Mouse (Mus musculus) right cerebral cortex, postnatal 10 days (tissue): Measurements from ENCODE around the gene Mrpl4.
"Not testable (repeated sequence)": the region's sequence is repeated elsewhere in the genome, so short reads cannot be mapped to it uniquely, and the experiment has no call there.

Experiments used
- DNase-seq, 2 experiments: peaks; one replicate each; pipeline ENCODE4 v3.0.0; 2021; ENCODE audit warnings: low spot score in 2 of 2

Gene Mrpl4

DNA sequence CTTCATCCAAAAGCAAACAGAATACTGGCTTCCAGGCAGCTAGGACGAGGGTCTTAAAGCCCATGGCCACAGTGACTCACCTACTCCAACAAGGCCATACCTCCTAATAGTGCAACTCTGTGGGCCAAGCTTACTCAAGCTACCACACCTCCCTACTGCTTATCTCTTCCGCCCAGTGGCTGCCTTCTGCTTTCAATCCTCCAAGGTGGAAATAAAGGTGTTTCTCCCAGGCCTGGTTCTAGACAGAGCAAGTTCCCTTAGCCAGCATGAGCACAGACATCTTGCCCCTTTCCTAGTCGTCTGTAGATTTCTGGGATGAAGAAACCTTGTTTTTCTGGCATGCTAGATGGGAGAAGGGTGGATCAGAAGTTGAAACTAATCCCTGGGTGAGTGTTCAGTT, 37.2 kb downstream of the Mrpl4 start:
- no peak for DNase-seq

DNA sequence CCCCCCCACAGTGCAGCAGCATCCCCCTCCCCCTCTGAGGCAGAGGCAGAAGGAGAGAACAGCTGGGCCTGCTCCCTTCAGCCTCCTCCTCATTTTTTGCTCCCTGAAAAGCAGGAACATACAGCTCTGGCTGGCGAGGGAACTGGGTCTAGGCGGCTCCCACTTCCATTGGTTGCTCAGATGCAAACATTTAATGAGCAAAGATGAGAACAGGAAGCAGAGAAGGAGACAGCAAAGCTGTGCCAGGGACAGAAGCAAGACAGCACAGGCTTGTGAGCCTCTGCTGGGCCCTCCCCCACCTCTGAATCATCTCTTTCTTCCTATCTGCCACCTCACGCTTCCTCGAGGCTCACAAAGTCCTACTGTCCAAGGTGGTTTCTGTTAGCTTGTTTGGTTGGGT, 38.8 kb downstream of the Mrpl4 start:
- DNase-seq, result peak; percentile 78 to 89

DNA sequence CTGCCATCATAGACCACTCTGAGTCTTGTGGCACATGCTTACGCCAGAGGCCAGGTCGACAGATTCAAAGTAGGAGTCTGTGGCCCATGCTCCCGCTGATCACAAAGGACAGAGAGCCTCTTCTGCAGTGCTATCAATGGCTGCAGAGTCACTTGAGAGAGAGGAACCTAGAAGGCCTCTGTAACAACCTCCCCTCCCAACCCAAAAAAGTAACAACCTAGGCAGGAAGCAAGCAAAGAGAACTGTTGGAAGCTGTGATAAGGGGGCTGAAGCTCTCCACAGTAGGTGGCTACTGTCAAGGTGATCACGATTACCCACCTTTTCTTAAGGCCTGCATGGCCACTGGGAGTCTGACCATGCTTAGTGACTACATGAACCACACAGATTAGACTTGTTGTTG, 41.0 kb downstream of the Mrpl4 start:
- no peak for DNase-seq

DNA sequence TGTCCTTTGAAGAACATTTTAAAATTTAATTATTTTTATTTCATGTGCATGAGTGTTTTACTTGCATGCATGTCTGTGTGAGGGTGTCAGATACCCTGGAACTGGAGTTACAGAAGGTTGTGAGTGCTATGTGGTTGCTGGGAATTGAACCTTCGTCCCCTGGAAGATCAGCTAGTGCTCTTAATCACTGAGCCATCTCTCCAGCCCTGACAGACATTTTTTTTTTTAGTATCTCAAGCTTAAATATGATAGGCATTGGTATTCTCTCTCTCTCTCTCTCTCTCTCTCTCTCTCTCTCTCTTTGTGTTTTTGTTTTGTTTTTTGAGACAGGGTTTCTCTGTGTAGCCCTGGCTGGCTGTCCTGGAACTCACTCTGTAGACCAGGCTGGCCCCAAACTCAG, 42.2 kb downstream of the Mrpl4 start:
- DNase-seq, result not testable (repeated sequence)

DNA sequence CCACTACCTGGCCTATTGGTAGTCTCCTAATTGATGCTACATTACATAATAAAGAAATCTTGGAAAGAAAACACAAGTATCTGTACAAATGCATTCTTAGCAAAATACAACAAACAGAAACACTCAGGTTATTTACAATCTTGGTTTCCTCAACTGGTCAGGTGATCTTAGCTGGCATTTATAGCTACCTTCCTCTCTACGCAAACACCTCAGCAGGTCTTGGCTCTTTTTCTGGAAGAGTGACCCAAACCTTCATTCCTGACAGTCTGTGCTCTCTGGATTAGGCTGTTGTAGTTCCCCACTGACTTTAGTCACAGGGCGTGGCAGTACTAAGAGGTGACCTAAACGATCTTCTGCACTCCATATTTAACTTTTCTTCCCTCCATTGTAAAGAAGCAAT, 42.7 kb downstream of the Mrpl4 start:
- DNase-seq, result no peak

- no peak for DNase-seq
These were observed 49.0 kb downstream of the Mrpl4 start for GRCm38 (mm10) chr9:21051578-21051977.
